Mouse (Mus musculus): Measurements from ENCODE around the gene Dgkb.

The Dgkb gene

GRCm38 (mm10) chr12:38371597-38371996 lies 554.1 kb downstream of the Dgkb start:
- no peak for DNase-seq (ENCODE audit: low spot score)

DNA sequence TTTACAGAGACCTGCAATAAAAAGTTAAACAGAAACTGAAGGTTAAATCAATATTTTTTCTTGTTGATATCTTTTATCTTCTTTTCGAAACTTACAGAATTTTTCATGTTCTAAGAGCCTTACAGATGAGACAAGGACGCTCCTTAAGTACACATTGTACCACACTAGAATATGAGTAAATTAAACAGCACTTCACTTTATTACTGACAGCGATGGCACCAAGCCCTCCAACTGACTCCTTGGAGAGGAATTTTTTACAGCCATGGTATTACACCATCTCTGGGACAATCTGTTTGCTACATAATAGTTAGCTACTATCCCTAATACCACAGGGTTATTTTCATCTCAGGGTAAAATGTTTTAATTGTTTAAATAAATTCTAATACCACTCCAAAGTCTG lies 556.6 kb downstream of the Dgkb start:
- no peak for DNase-seq (ENCODE audit: low spot score)

- no peak for DNase-seq (ENCODE audit: low spot score)
Observed at GRCm38 (mm10) chr12:38385942-38386341, 568.4 kb downstream of the Dgkb start.

DNA sequence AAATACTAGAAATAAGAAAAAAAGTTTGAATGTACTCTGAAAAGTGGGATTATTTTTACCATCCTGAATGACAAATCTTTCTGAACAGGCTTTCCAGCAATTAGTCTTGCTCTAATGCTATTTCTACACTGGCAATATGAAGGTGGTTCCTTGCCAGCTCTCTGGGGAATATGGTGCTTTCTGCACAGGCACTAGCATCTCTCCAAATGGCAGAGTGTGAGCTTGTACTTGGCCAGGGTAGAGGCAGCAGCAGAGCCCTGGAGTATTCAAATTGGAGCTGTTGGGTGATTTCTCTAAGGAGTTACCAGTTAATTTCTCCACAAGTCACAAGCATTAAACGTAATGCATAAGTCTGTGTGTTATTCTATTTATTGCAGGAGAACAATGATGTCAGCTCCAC lies 569.5 kb downstream of the Dgkb start:
- peak; percentile 49 for DNase-seq (ENCODE audit: low spot score)

DNA sequence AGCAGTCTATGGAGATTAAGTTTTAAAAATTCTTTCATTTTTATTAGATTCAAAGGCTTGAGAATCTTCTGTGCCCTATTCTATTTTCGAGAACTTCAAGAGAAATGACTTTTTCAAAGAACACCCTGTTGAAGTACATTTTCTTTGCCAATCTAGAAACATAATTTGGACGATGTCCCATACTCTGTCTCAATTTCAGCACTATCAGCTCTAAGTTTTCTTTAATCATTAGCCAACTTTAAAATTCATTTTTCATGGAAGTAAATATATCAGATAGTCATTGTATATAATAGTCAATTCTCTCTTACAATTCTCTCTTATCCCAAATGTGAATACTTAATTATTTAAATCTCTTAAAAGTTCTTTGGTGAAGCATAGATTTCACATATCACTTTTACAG lies 570.1 kb downstream of the Dgkb start:
- DNase-seq (ENCODE audit: low spot score), result no peak

GRCm38 (mm10) chr12:38388243-38388642 lies 570.7 kb downstream of the Dgkb start:
- no peak for DNase-seq (ENCODE audit: low spot score)

DNA sequence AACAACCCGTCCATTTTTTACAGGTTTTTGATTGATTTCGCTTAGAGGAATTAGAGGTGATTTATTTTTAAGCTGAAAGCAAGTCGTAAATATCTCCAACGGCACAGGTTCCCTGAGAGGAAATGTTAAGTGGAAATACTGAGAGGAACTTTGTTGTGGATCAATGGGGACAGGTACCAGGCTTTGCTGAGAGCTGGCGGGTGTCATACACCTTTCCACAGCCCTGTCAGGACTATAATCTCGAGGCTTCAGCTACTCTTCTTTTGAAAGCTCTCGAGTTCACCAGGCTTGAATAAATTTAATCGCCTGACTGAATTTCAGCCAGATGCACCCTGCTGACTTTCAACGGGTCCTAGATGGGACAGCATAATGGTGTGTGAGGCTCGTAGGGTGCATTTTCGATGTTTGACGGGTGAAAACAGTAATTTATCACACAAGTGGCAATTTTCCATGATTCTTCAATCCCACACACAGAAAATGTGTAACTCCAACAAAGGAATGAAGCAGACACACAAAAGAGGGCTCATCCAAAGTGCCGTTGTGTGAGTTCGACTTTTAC lies 580.3 kb downstream of the Dgkb start:
- DNase-seq (ENCODE audit: low spot score), result no peak

GRCm38 (mm10) chr12:38400089-38400488 lies 582.6 kb downstream of the Dgkb start:
- DNase-seq (ENCODE audit: low spot score), result no peak

DNA sequence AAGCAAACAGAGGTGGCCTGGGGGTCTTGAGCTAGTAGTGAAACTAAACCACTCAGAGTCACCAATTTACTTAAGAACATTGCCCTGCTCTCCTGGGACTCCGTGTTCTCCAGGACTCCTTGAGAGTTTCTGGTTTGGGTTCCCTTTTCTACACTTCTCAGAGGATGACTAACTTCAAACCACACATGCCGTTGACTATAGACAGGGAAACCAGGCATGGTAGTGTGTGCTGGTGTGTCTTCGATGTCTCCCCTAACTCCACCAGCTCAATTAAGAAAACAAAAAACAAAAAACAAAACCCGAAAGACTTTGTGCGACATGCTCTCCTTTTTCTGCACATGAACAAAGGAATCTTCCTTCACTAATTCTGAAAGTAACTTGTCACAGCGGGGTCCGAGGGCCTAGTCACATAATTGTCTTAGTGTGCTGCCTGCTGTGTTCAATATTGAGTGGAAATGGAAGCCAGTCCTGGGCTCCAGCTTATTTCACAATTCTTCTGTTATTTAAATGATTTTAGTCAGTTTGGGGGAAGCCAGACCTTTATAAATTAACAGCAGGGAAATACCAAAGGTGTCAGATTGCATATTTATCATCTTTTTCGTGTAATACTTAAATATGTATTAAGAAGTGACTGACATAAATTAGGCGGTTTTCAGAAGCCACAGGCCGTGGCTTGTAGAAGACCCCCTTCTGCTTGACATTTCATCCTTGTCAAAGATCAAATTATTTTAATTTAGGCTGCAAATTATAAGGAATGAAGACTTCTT lies 618.0 kb downstream of the Dgkb start:
- no peak for DNase-seq (ENCODE audit: low spot score)

DNA sequence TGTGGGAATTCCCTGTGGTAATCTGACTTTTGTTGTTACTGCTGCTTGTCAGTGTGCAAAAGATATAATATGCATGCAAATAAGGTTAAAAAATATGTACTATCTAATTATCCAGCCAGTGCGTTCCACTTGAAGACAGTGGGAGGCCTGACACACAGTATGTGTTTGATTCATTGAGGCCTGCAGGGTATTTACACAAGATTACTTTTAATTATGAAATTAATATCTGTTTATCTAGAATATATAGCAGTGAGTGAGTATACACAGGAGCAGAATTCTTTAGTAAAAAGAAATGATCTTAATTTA lies 618.6 kb downstream of the Dgkb start:
- no peak for DNase-seq (ENCODE audit: low spot score)

- DNase-seq (ENCODE audit: low spot score), result no peak
Observed at GRCm38 (mm10) chr12:38450323-38451087, 633.0 kb downstream of the Dgkb start.

- no peak for DNase-seq (ENCODE audit: low spot score)
Observed at GRCm38 (mm10) chr12:38451677-38452076, 634.2 kb downstream of the Dgkb start.

DNA sequence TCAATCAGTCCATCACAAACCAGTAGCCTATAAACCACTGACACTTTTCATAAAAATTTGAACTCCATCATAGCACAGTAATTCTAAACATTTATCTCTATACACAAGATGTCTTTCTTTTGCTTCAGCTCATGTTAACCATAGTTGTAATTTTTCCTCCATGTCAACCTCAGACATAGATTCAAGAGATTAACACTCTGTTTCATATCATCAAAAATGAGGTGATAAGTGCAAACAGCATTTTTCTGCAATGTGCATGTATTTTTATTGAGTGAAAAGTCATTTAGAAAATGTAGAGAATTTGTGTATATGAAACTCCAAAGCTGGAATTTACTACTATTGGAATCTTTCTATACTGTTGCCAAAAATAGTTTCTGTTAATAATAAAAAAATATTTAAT lies 650.7 kb downstream of the Dgkb start:
- no peak for DNase-seq (ENCODE audit: low spot score)

DNA sequence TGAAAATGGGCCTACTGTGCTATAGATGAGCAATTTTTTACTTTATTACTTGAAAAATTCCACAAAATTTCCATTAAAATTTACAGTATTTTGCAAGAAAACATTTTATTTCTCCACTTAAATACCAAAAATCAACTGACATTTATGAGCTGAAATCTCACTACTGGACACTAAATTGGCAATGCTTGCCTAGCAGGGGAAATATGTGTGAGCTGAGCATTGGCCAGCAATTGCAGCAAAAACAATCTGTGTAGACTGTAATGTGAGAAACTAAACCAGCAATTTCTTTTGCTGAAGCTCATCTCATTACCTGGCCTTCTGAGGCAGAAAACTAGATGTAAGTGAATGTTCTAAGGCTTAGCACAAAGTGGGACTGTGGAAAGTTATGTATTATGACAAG lies 651.1 kb downstream of the Dgkb start:
- no peak for DNase-seq (ENCODE audit: low spot score)

- DNase-seq (ENCODE audit: low spot score), result no peak
Observed at GRCm38 (mm10) chr12:38497229-38497628, 679.7 kb downstream of the Dgkb start.

- DNase-seq (ENCODE audit: low spot score), result no peak
Observed at GRCm38 (mm10) chr12:38500931-38501330, 683.4 kb downstream of the Dgkb start.

GRCm38 (mm10) chr12:38508195-38508594 lies 690.7 kb downstream of the Dgkb start:
- no peak for DNase-seq (ENCODE audit: low spot score)

DNA sequence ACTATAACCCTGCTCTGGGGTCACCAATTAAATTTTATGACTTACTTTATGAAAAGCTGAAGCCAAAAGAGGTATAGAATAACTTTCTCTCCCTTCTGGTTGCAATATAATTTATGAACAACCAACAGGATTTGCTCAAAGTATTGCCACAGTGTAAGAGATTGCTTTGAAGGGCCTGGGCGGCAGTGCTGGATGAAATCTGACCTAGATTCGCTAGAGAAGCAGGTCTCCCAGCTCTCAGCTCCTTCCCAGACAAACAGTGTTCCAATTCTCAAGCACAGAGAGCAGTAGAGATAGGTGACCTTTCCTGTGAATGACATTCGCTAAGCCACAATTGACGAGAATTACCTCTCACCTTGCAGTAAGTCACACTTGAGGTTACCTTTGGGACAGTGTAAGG lies 727.9 kb downstream of the Dgkb start:
- no peak for DNase-seq (ENCODE audit: low spot score)

- DNase-seq (ENCODE audit: low spot score), result no peak
Observed at GRCm38 (mm10) chr12:38577141-38577540, 759.6 kb downstream of the Dgkb start.

- no peak for DNase-seq (ENCODE audit: low spot score)
Observed at GRCm38 (mm10) chr12:38579191-38579817, 761.8 kb downstream of the Dgkb start.

DNA sequence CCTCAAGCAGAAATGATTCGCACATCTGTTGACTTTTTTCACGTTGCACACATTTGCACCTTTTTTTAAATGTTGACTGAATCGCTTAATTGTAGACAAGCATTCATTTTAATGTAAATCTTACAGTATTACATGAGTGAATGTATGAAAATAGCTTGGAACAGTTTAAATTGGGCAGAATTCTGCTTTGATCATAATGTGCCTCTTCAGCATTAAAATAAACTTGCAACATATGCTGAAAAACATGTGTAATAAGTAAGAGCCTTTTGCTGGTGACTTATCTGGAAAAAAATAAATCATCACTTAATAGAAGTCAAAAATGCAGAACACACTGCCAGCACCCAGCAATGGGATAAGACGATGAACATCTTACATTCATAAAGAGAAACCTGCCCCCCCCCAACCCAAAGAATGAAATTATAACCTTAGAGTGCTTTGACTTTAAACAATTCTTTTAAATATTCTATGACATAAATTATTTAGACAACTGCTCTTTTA lies 768.9 kb downstream of the Dgkb start:
- no peak for DNase-seq (ENCODE audit: low spot score)

DNA sequence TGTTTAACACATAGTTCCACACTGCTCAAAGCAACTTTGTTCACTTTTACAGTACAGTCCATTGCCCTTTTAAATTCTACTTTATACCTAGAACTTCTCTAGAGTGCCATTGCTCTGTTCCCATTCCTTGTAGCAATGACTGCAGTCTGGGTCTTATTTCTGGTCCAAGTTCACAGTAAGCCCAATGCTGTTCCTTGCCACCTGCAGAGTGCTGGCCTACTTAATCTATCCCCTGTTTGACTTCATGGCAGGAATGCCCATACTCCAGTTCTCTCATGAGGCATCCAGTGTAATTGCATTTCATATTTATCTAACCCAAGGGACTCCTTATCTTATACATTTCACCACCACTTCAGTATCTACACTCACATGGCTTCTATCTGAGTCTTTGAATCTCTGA lies 772.4 kb downstream of the Dgkb start:
- DNase-seq (ENCODE audit: low spot score), result no peak

- DNase-seq (ENCODE audit: low spot score), result no peak
Observed at GRCm38 (mm10) chr12:38593653-38594052, 776.1 kb downstream of the Dgkb start.

Data from layer of hippocampus, adult 9-10 months (tissue).